Mouse (Mus musculus) activated CD4-positive, CD25-positive, alpha-beta regulatory T cell (primary cell): ENCODE data around the gene Utp14a. TPM values are rescaled to one million over a fixed set of nuclear protein-coding genes. Genes with fewer than 3 reads are reported as not detected.

Experiments used
- polyA plus RNA-seq, 2 experiments: library from polyadenylated mRNA; unstranded; fragments of 100-300 nt; shearing (Covaris generic); gene quantifications; one replicate each; pipeline ENCODE4 v1.2.1; 2017

Gene Utp14a
- 10 to 100 TPM; 14.5 to 17.2 TPM for polyA plus RNA-seq

DNA sequence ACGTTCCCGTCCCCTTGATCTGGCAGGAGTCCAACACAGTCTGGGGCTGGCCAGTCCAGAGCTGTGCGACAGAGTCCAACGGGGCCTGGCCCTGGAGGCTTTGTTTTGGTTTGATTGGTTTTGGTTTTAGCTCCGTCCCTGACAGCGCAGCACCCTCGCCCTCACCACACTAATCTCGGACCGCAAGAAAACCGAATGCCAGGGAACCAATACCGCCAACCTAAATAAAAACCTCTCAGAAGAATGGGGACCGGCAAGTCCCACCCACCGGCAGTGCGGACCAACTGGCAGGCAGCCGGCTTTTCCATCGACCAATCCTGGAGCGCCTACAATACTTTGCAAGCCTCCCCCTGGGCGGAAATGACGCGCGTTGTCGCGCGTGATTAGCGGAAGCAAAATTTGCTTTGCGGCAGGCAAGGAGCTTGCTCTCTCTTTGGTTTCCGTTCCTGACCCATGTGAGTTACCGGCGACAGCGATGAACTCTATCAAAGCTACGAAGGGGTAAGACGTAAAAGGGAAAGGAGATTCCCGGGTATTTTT is at the start of gene Utp14a:
Gene Utp14a (plus strand): TSS at position 395 of the 540 bp plus-strand sequence.

DNA sequence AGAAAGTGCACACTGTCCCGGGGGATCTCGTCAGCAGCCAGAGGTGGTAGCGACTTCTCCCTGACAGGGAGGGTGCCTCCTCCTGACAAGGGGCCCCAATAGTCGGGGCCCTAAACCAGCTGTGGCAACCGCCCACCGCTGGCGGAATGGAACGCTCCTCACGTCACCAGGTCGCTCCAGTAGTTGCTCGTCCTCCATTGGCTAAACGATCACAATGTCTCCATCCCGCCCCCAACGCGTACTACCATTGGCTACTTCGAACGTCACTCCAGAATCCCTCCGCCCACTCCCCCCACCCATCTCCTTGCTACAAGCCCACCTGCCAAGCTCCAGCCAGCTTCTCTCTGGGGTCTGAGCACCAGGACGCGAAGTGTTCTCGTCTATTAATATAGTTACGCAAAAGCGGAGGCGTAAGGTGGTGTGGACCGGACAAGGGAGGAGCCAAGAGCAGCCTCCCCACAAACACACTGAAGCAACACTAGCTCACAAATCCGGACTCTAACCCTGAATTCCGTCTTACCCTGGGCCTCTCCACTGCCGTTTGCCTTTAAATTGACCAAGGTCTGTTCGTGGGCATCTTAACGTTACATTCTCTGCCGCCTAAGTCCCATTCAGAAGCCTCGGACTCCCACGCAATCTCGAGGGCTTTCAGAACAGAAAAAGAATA is 48.0 kb upstream of the Utp14a start, which contains the start of gene Zdhhc9:
Gene Zdhhc9 (minus strand): TSS at position 360 of the 667 bp plus-strand sequence.

Other genes with a start within 250 kb of the Utp14a start
- under 1 TPM in 1 of 2 experiments, not detected in 1; 0.23 TPM for gene Apln, start 222.0 kb upstream of the Utp14a start, polyA plus RNA-seq
- under 1 TPM; 0.17 to 0.71 TPM for gene Xpnpep2, start 148.1 kb upstream of the Utp14a start, polyA plus RNA-seq
- 100 to 1,000 TPM; 323 to 455 TPM for gene Sash3, start 110.4 kb upstream of the Utp14a start, polyA plus RNA-seq
- 10 to 100 TPM; 19.1 to 22.7 TPM for gene Zdhhc9, start 48.0 kb upstream of the Utp14a start, polyA plus RNA-seq
- 1 to 10 TPM; 1.0 to 1.5 TPM for gene Bcorl1, start 84.5 kb downstream of the Utp14a start, polyA plus RNA-seq
- gene Elf4, start 206.3 kb downstream of the Utp14a start, polyA plus RNA-seq = 10 to 100 TPM; 49.9 to 94.2 TPM